Mouse (Mus musculus): ENCODE results near the gene Ier3. TPM values are rescaled to one million over a fixed set of nuclear protein-coding genes. Genes with fewer than 3 reads are reported as not detected.

The Ier3 gene
- polyA plus RNA-seq, 1 experiment, result 28.4 TPM

DNA sequence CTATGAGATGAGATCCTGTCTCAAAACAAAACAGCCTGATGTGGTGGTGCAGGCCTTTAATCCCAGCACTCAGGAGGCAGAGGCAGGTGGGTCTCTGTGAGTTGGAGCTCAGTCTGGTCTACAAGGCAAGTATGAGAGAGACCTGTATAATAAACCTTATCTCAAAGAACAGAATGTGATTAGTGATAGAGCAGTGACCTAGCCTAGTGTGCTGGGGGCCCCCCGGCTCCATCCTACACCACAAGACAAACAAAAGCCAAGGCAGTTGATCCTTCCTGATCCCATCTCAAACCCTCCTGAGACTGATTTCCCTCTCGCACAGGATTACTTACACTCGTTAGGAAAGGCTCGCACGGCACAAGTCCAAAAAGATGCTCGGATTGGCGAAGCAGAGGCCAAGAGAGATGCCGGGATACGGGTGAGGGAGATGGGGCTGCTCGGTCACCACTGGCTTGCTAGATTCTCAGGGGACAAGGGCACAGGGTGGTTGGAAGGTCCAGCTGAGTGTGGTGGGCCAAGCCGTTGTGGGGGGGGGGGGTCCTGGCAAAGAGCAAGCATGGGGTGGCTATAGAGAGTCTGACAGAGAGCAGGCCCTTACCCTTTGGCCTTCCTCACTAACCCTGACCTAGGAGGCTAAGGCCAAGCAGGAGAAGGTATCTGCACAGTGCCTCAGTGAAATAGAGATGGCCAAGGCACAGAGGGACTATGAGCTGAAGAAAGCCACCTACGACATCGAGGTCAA, 3.8 kb downstream of the Ier3 start:
- Histone ChIP-seq H3K4me1 (ENCODE audit: control insufficient read depth, insufficient read depth, low read length) (peaks cover 11% of the 10 kb centered on the region; the same call in 1 of the 2 replicates), H3K4me3 (ENCODE audit: insufficient read depth, low read depth, low read length) (no peak overlapping the region), H3K36me3 (ENCODE audit: control insufficient read depth, insufficient read depth, low read length) (no peaks in the 10 kb centered on the region), H3K27ac (ENCODE audit: insufficient read depth, low read depth, low read length) (no peak overlapping the region), H3K27me3 (replicated peaks; ENCODE audit: control insufficient read depth, insufficient read depth, low read length) (no peaks in the 10 kb centered on the region)
- DNase-seq, result no peak
- no peak for TF ChIP-seq POLR2A (IDR thresholded peaks at IDR 0.05; ENCODE audit: low read depth, low read length)
- no peak for TF ChIP-seq CTCF (conservative IDR thresholded peaks at IDR 0.05; ENCODE audit: insufficient read depth, insufficient read length, low read depth, low read length)
- WGBS, result 95% methylated on average over 13 of the region's 13 CpGs

DNA sequence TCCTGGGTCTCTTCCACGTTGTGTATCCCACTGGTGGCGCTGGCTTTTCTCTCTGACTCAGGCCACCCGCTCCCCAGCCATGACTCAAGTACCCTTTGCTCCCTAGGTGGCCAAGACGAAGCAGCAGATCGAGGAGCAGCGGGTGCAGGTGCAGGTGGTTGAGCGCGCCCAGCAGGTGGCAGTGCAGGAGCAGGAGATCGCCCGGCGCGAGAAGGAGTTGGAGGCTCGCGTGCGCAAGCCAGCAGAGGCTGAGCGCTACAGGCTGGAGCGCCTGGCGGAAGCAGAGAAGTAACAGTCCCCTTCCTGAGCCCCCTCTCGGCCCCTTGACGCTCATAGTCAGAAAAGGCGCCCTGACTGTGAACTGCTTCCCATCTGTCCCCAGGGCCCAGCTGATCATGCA, 8.3 kb downstream of the Ier3 start:
- H3K4me1 ChIP-seq (ENCODE audit: control insufficient read depth, insufficient read depth, low read length), result no peaks in the 10 kb centered on the region
- TF ChIP-seq CTCF (conservative IDR thresholded peaks at IDR 0.05; ENCODE audit: insufficient read depth, insufficient read length, low read depth, low read length) (peak; percentile 93), POLR2A (IDR thresholded peaks at IDR 0.05; ENCODE audit: low read depth, low read length) (no peak)
- H3K4me3 ChIP-seq (ENCODE audit: insufficient read depth, low read depth, low read length), result no peak overlapping the region
- DNase-seq, result peak; percentile 93
- H3K27me3 ChIP-seq (replicated peaks; ENCODE audit: control insufficient read depth, insufficient read depth, low read length), result no peaks in the 10 kb centered on the region
- 2% methylated on average over 21 of the region's 21 CpGs for WGBS
- peaks cover 3% of the 10 kb centered on the region; the same call in 1 of the 2 replicates for H3K36me3 ChIP-seq (ENCODE audit: control insufficient read depth, insufficient read depth, low read length)
- no peak overlapping the region for H3K27ac ChIP-seq (ENCODE audit: insufficient read depth, low read depth, low read length)

DNA sequence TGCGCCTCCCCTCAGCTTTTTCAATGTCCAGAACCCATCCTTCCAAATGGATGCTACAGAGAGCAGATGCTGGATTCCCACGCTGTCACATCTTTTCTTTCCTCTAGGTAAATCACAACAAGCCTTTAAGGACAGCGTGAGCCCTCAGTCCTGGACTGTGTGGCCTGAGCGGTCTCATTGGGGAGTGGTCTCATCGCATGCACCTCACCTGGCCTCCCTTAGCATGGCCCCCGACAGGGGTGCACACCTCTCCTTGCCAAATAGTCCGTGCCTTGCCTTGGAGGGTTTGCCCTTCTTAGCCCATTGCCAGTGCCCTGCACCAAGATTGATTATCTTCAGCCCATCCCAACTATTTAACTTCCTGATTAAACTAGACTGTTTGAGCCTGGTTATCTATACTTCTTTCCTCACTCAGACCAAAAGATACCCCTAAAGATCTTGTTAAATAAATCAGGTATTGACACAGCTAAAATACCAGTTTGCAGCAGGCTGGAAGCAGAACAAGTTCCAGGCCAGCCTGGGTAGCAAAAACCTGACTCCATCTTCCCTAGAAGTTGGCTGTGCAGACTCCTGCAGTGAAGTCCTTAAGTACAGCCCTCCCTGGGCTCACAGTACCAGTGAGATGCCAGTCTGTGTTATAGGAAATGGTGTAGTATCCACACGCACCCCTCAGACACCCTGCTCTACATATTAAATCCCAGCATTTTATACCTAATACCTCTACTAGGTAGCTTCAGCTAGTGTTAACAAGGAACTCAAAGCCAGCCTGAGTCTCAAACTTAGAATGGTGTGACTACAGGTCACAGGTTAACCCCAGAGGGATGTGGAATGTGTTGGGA, 11.1 kb downstream of the Ier3 start:
- Histone ChIP-seq H3K27ac (ENCODE audit: insufficient read depth, low read depth, low read length) (no peak overlapping the region), H3K4me3 (ENCODE audit: insufficient read depth, low read depth, low read length) (no peak overlapping the region), H3K4me1 (ENCODE audit: control insufficient read depth, insufficient read depth, low read length) (peaks cover 15% of the 10 kb centered on the region), H3K36me3 (ENCODE audit: control insufficient read depth, insufficient read depth, low read length) (peaks cover 3% of the 10 kb centered on the region; the same call in 1 of the 2 replicates), H3K27me3 (replicated peaks; ENCODE audit: control insufficient read depth, insufficient read depth, low read length) (no peaks in the 10 kb centered on the region)
- TF ChIP-seq CTCF (conservative IDR thresholded peaks at IDR 0.05; ENCODE audit: insufficient read depth, insufficient read length, low read depth, low read length) (no peak), POLR2A (IDR thresholded peaks at IDR 0.05; ENCODE audit: low read depth, low read length) (no peak)
- DNase-seq, result no peak
- 83% methylated on average over 8 of the region's 8 CpGs for WGBS

DNA sequence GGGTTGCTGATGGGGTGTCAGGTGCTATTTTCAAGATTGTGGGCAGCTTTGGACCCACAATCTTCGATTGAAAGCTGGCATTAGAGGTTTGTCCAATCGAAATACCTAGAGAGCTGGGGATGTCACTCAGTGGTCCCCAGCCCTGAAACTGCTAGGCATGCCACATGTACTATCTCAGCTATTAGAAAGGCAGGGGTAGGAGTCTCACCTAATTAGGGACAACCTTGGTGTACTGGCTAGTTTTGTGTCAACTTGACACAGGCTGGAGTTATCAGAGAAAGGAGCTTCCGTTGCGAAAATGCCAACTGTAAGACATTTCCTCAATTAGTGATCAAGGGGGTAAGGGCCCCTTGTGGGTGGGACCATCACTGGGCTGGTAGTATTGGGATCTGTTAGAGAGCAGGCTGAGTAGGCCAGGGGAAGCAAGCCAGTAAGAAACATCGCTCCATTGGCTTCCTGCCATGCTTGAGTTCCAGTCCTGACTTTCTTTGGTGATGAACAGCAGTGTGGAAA, 11.8 kb downstream of the Ier3 start:
- peaks cover 3% of the 10 kb centered on the region; the same call in 1 of the 2 replicates for H3K36me3 ChIP-seq (ENCODE audit: control insufficient read depth, insufficient read depth, low read length)
- no peak overlapping the region for H3K4me3 ChIP-seq (ENCODE audit: insufficient read depth, low read depth, low read length)
- H3K27ac ChIP-seq (ENCODE audit: insufficient read depth, low read depth, low read length), result no peak overlapping the region
- no peaks in the 10 kb centered on the region for H3K27me3 ChIP-seq (replicated peaks; ENCODE audit: control insufficient read depth, insufficient read depth, low read length)
- WGBS, result 55% methylated on average over 5 of the region's 5 CpGs
- H3K4me1 ChIP-seq (ENCODE audit: control insufficient read depth, insufficient read depth, low read length), result peaks cover 15% of the 10 kb centered on the region
- TF ChIP-seq POLR2A (IDR thresholded peaks at IDR 0.05; ENCODE audit: low read depth, low read length), result no peak
- TF ChIP-seq CTCF (conservative IDR thresholded peaks at IDR 0.05; ENCODE audit: insufficient read depth, insufficient read length, low read depth, low read length), result no peak
- DNase-seq, result no peak

DNA sequence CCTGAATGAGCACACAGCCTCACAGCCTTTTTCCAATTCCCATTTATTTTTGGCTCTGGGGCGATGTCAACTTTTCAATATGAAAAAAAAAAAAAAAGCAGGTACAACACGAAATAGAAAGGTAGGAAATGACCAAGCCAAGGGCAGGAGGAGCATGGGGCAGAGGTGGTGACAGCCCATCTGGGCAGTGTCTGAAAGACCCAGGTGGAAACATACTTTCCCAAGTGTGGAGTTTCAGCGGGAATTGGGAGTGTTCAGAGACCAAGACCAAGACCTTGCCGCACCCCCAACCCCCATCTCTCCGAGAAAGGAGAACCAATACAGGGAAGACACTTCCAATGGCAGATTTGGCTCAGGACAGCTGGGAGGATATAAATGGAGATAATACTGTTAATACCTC, 12.4 kb downstream of the Ier3 start:
- no peak for TF ChIP-seq POLR2A (IDR thresholded peaks at IDR 0.05; ENCODE audit: low read depth, low read length)
- TF ChIP-seq CTCF (conservative IDR thresholded peaks at IDR 0.05; ENCODE audit: insufficient read depth, insufficient read length, low read depth, low read length), result no peak
- Histone ChIP-seq H3K4me3 (ENCODE audit: insufficient read depth, low read depth, low read length) (no peak overlapping the region), H3K27me3 (replicated peaks; ENCODE audit: control insufficient read depth, insufficient read depth, low read length) (no peaks in the 10 kb centered on the region), H3K4me1 (ENCODE audit: control insufficient read depth, insufficient read depth, low read length) (peaks cover 15% of the 10 kb centered on the region), H3K36me3 (ENCODE audit: control insufficient read depth, insufficient read depth, low read length) (peaks cover 3% of the 10 kb centered on the region; the same call in 1 of the 2 replicates), H3K27ac (ENCODE audit: insufficient read depth, low read depth, low read length) (no peak overlapping the region)
- whole genome bisulfite sequencing, result 61% methylated on average over 5 of the region's 5 CpGs
- no peak for DNase-seq

DNA sequence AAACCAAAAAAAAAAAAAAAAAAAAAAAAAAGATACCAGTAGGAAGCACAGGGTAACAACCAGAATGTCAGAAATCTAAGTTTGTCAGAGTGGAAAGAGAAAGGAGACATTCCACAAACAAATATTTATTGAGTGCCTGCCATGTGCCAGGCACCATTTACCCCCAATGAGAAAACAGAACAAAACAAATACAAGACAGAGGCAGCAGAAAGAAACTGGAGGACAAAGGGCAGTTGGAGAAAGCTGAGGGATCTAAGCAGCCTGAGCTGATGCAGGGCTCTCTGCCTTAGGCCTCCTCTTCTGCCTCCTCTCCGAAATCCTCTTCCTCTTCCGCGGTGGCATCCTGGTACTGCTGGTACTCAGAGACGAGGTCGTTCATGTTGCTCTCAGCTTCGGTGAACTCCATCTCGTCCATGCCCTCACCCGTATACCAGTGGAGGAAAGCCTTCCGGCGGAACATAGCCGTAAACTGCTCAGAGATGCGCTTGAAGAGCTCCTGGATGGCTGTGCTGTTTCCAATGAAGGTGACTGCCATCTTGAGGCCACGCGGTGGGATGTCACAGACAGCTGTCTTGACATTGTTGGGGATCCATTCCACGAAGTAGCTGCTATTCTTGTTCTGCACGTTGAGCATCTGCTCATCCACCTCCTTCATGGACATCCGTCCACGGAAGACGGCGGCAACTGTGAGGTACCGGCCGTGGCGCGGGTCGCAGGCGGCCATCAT, 13.4 kb downstream of the Ier3 start:
- TF ChIP-seq POLR2A (IDR thresholded peaks at IDR 0.05; ENCODE audit: low read depth, low read length), result no peak
- TF ChIP-seq CTCF (conservative IDR thresholded peaks at IDR 0.05; ENCODE audit: insufficient read depth, insufficient read length, low read depth, low read length), result no peak
- Histone ChIP-seq H3K27ac (ENCODE audit: insufficient read depth, low read depth, low read length) (no peak overlapping the region), H3K36me3 (ENCODE audit: control insufficient read depth, insufficient read depth, low read length) (peaks cover 3% of the 10 kb centered on the region; the same call in 1 of the 2 replicates), H3K4me3 (ENCODE audit: insufficient read depth, low read depth, low read length) (no peak overlapping the region), H3K4me1 (ENCODE audit: control insufficient read depth, insufficient read depth, low read length) (peaks cover 15% of the 10 kb centered on the region), H3K27me3 (replicated peaks; ENCODE audit: control insufficient read depth, insufficient read depth, low read length) (no peaks in the 10 kb centered on the region)
- 57% methylated on average over 26 of the region's 26 CpGs for WGBS
- no peak for DNase-seq
